8 mouse cellular contexts compared by ENCODE assay signal in the genomic region with DNA sequence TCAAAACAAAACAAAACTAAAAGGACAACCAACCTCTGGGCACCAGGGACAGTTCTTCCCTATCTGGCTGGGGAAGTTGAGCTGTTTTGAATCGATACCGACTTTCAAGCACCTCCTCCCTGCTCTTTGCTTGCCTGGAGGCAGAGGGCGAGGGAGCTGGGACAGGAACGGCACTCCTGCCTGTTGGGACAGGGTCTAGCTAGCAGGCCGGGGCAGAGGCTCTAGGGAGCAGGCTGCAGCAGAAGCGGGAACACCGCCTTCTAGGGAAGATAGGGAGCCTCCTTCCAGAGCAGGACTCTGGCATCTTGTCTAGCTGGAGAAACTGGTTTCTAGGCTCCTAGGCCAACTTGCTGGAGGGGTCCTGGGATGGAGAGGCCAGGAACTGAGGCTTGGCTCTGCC.
DNase-seq lines count a peak whose midpoint lies in the region; ATAC-seq and TF ChIP-seq lines count a peak whose summit lies in the region.
"Had no signal": no experiment of that assay in that cellular context is flagged by ENCODE, and none has a peak within 500 bp of the region (broad histone marks: within the 10 kb centered on the region; RNA-seq: fewer than 3 reads in every experiment).

No protein-coding gene starts in this region.

- peaks cover 95% of the 10 kb centered on the region for H3K4me1 ChIP-seq in kidney, embryonic 15.5 days
- H3K4me1 ChIP-seq in embryonic facial prominence, embryonic 13.5 days = peaks cover 98% of the 10 kb centered on the region
- H3K4me1 ChIP-seq in limb, embryonic 10.5 days = peaks cover 98% of the 10 kb centered on the region
- H3K4me1 ChIP-seq in small intestine, adult 2 months (ENCODE audit: control insufficient read depth, insufficient read depth, insufficient read length, low read length) = peaks cover 44% of the 10 kb centered on the region

- no peak for ATAC-seq in kidney, embryonic 15.5 days (replicated peaks; ENCODE audit: low FRiP score)
- 0 out of 2 replicates have a peak, but pooled peaks have one; percentile 27 for ATAC-seq in embryonic facial prominence, embryonic 13.5 days (ENCODE audit: insufficient number of reproducible peaks, insufficient read depth, low FRiP score, low TSS enrichment, low read depth)
- no peak; the same call in 1 of the 2 replicates for ATAC-seq in granulocyte monocyte progenitor cell, adult 5-6 weeks (replicated peaks; ENCODE audit: poor library complexity, severe bottlenecking)
- ATAC-seq: inflammation-experienced regulatory T-cells, adult 6 months had no signal

- DNase-seq in kidney, postnatal 14 days = no peak
- peak; percentile 47 for DNase-seq in limb, embryonic 10.5 days (ENCODE audit: low spot score)
- DNase-seq in cerebellum, adult 9-10 months = no peak

- WGBS in kidney, embryonic 15.5 days = 24% methylated on average over 7 of the region's 7 CpGs
- WGBS in embryonic facial prominence, embryonic 13.5 days = 23% methylated on average over 7 of the region's 7 CpGs
- 38% methylated on average over 7 of the region's 7 CpGs for WGBS in limb, embryonic 10.5 days
- 17% methylated on average over 7 of the region's 7 CpGs for WGBS in small intestine, adult 2 months

- no peaks in the 10 kb centered on the region for H3K36me3 ChIP-seq in kidney, embryonic 15.5 days
- H3K36me3 ChIP-seq in embryonic facial prominence, embryonic 13.5 days = no peaks in the 10 kb centered on the region; the same call in 1 of the 2 replicates
- peaks cover 48% of the 10 kb centered on the region for H3K36me3 ChIP-seq in limb, embryonic 10.5 days
- no peaks in the 10 kb centered on the region for H3K36me3 ChIP-seq in small intestine, adult 2 months (ENCODE audit: control insufficient read depth, insufficient read depth, low read length)

- no peak for TF ChIP-seq CTCF in small intestine, adult 2 months (IDR thresholded peaks at IDR 0.05; ENCODE audit: extremely low read depth, insufficient read length, insufficient replicate concordance, low read depth, low read length)

- no peak overlapping the region for H3K4me3 ChIP-seq in kidney, embryonic 15.5 days (replicated peaks)
- H3K4me3 ChIP-seq in embryonic facial prominence, embryonic 13.5 days = no peak overlapping the region
- H3K4me3 ChIP-seq in limb, embryonic 10.5 days = no peak overlapping the region
- no peak overlapping the region for H3K4me3 ChIP-seq in small intestine, adult 2 months (ENCODE audit: low read depth, low read length)

- H3K27ac ChIP-seq in kidney, embryonic 15.5 days = peak overlapping the region; percentile 76
- H3K27ac ChIP-seq in embryonic facial prominence, embryonic 13.5 days = peak overlapping the region; percentile 65
- H3K27ac ChIP-seq in limb, embryonic 10.5 days = 0 out of 2 replicates have a peak overlapping the region, but pooled peaks have one; percentile 59
- peak overlapping the region; percentile 73 for H3K27ac ChIP-seq in small intestine, adult 2 months (ENCODE audit: insufficient read depth, low read depth, low read length)

- no peak overlapping the region for H3K9ac ChIP-seq in kidney, embryonic 15.5 days
- H3K9ac ChIP-seq in embryonic facial prominence, embryonic 13.5 days = no peak overlapping the region

- no peaks in the 10 kb centered on the region for H3K27me3 ChIP-seq in kidney, embryonic 15.5 days
- H3K27me3 ChIP-seq in embryonic facial prominence, embryonic 13.5 days = no peaks in the 10 kb centered on the region
- H3K27me3 ChIP-seq in limb, embryonic 10.5 days (ENCODE audit: low read depth, poor library complexity, severe bottlenecking) = no peaks in the 10 kb centered on the region
- H3K27me3 ChIP-seq in small intestine, adult 2 months (ENCODE audit: control insufficient read depth, insufficient read depth, low read length) = no peaks in the 10 kb centered on the region

- H3K9me3 ChIP-seq in kidney, embryonic 15.5 days (replicated peaks) = no peaks in the 10 kb centered on the region
- no peaks in the 10 kb centered on the region for H3K9me3 ChIP-seq in embryonic facial prominence, embryonic 13.5 days
- no peaks in the 10 kb centered on the region for H3K9me3 ChIP-seq in limb, embryonic 10.5 days (replicated peaks)

- TF ChIP-seq POLR2A in small intestine, adult 2 months (IDR thresholded peaks at IDR 0.05; ENCODE audit: low read depth, low read length) = no peak

- H3K4me2 ChIP-seq in kidney, embryonic 15.5 days = 0 out of 2 replicates have a peak overlapping the region, but pooled peaks have one; percentile 20
- H3K4me2 ChIP-seq in embryonic facial prominence, embryonic 13.5 days = peak overlapping the region; percentile 9; the same call in 1 of the 2 replicates
